Mouse (Mus musculus) cerebellum, adult 9-11 months (tissue): Measurements from ENCODE around the gene Spred2.

Experiments
- DNase-seq: peaks from one replicate; pipeline ENCODE4 v3.0.0; 2022

Spred2 gene

GRCm38 (mm10) chr11:19923888-19924756 lies at the start of gene Spred2:
Gene Spred2 (plus strand): TSS chr11:19924375.
- DNase-seq: peak; percentile 91

- no peak for DNase-seq
Measured at GRCm38 (mm10) chr11:19875551-19875950, 48.6 kb upstream of the Spred2 start.

- DNase-seq: no peak
Measured at GRCm38 (mm10) chr11:19875964-19876363, 48.2 kb upstream of the Spred2 start.

- DNase-seq: no peak
Measured at GRCm38 (mm10) chr11:19877239-19877915, 46.8 kb upstream of the Spred2 start.

GRCm38 (mm10) chr11:19881342-19881741 lies 42.8 kb upstream of the Spred2 start:
- no peak for DNase-seq

GRCm38 (mm10) chr11:19890700-19891406 lies 33.3 kb upstream of the Spred2 start:
- no peak for DNase-seq

GRCm38 (mm10) chr11:19893233-19893632 lies 30.9 kb upstream of the Spred2 start:
- DNase-seq: no peak

GRCm38 (mm10) chr11:19899621-19900020 lies 24.6 kb upstream of the Spred2 start:
- DNase-seq: peak; percentile 94

- peak; percentile 72 for DNase-seq
Measured at GRCm38 (mm10) chr11:19900712-19901111, 23.5 kb upstream of the Spred2 start.

- no peak for DNase-seq
Measured at GRCm38 (mm10) chr11:19911216-19911615, 13.0 kb upstream of the Spred2 start.

- no peak for DNase-seq
Measured at GRCm38 (mm10) chr11:19912179-19912578, 12.0 kb upstream of the Spred2 start.

GRCm38 (mm10) chr11:19912661-19913060 lies 11.5 kb upstream of the Spred2 start:
- DNase-seq: no peak

GRCm38 (mm10) chr11:19913761-19914160 lies 10.4 kb upstream of the Spred2 start:
- DNase-seq: no peak

- no peak for DNase-seq
Measured at GRCm38 (mm10) chr11:19917381-19918245, 6.6 kb upstream of the Spred2 start.

GRCm38 (mm10) chr11:19918246-19918540 lies 6.0 kb upstream of the Spred2 start:
- no peak for DNase-seq

GRCm38 (mm10) chr11:19919460-19919784 lies 4.8 kb upstream of the Spred2 start:
- no peak for DNase-seq

- DNase-seq: peak; percentile 86
Measured at GRCm38 (mm10) chr11:19919785-19920671, 4.1 kb upstream of the Spred2 start.

GRCm38 (mm10) chr11:19921723-19922122 lies 2.5 kb upstream of the Spred2 start:
- no peak for DNase-seq

- DNase-seq: no peak
Measured at GRCm38 (mm10) chr11:19922208-19922607, 2.0 kb upstream of the Spred2 start.

GRCm38 (mm10) chr11:19924757-19925148 lies 578 bp downstream of the Spred2 start:
- DNase-seq: no peak

- peak; percentile 92 for DNase-seq
Measured at GRCm38 (mm10) chr11:19925149-19925975, 1.2 kb downstream of the Spred2 start.
